ENCODE assay signal across 18 mouse cellular contexts in genomic region chr4:33459851-33460250, GRCm38 (mm10).
"Had no signal": no experiment of that assay in that cellular context is flagged by ENCODE, and none has a peak within 500 bp of the region (broad histone marks: within the 10 kb centered on the region; RNA-seq: fewer than 3 reads in every experiment).

No protein-coding gene starts in this region.

- H3K4me2 ChIP-seq: intestine, embryonic 15.5 days; kidney, embryonic 15.5 days; limb, embryonic 12.5 days; limb, embryonic 15.5 days; liver, embryonic 12.5 days; midbrain, embryonic 11.5 days had no signal

- H3K27ac ChIP-seq: intestine, embryonic 15.5 days; kidney, embryonic 15.5 days; limb, embryonic 12.5 days; limb, embryonic 15.5 days; liver, embryonic 12.5 days; stomach, postnatal 0 days had no signal

- H3K4me3 ChIP-seq: intestine, embryonic 15.5 days; kidney, embryonic 15.5 days; limb, embryonic 12.5 days; limb, embryonic 15.5 days; liver, embryonic 12.5 days had no signal

- DNase-seq: kidney, adult 11 months; kidney, adult 8-10 months; kidney, postnatal 10 days; kidney, postnatal 36 days; left cerebral cortex, postnatal 4 days; lung, adult 2 months; lung, postnatal 14 days; lung, postnatal 4 days; midbrain, embryonic 14.5 days; right cerebral cortex, postnatal 14 days; thymus, postnatal 25 days had no signal

- ATAC-seq: intestine, embryonic 15.5 days; liver, embryonic 12.5 days had no signal

- H3K9ac ChIP-seq: intestine, embryonic 15.5 days; kidney, embryonic 15.5 days; limb, embryonic 12.5 days; limb, embryonic 15.5 days; liver, embryonic 12.5 days had no signal

- H3K4me1 ChIP-seq: intestine, embryonic 15.5 days; kidney, embryonic 15.5 days; limb, embryonic 12.5 days; limb, embryonic 15.5 days had no signal

- H3K36me3 ChIP-seq: intestine, embryonic 15.5 days had no signal

- H3K9me3 ChIP-seq: intestine, embryonic 15.5 days; kidney, embryonic 15.5 days; limb, embryonic 12.5 days; limb, embryonic 15.5 days; liver, embryonic 12.5 days had no signal

- H3K27me3 ChIP-seq: intestine, embryonic 15.5 days; kidney, embryonic 15.5 days; limb, embryonic 12.5 days; limb, embryonic 15.5 days; liver, embryonic 12.5 days had no signal
